Comparison of ENCODE assay signal across 8 mouse cellular contexts in the genomic region with DNA sequence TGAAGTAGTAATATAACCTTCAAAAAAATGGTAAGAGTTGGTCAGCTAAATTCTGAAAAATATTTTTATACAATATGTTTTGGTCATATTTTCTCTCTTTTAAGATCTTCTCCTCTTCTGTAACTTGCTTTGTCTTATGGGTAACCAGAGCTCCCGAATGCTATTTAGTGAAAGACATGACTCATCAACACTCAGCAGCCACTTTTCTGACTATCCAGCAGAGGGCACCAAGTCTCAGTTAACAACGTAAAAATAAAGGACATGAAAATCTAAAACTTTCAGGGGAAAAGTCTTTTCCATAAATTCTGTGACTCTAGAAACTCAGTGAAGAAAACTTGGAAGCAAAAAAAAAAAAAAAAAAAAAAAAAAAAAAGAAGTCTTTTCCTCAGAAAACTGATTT.
DNase-seq lines count a peak whose midpoint lies in the region; ATAC-seq and TF ChIP-seq lines count a peak whose summit lies in the region.

No protein-coding gene starts in this region.

- H3K36me3 ChIP-seq in hindbrain, embryonic 11.5 days (ENCODE audit: control insufficient read depth, insufficient read depth, low read length), result no peaks in the 10 kb centered on the region
- H3K36me3 ChIP-seq in hindbrain, embryonic 13.5 days, result no peaks in the 10 kb centered on the region
- H3K36me3 ChIP-seq in midbrain, embryonic 12.5 days, result no peaks in the 10 kb centered on the region
- no peaks in the 10 kb centered on the region for H3K36me3 ChIP-seq in midbrain, embryonic 13.5 days

- no peak overlapping the region for H3K27ac ChIP-seq in hindbrain, embryonic 11.5 days (ENCODE audit: low read depth, low read length)
- no peak overlapping the region for H3K27ac ChIP-seq in hindbrain, embryonic 13.5 days
- H3K27ac ChIP-seq in midbrain, embryonic 12.5 days (replicated peaks), result no peak overlapping the region
- no peak overlapping the region for H3K27ac ChIP-seq in midbrain, embryonic 13.5 days

- no peak overlapping the region for H3K4me2 ChIP-seq in hindbrain, embryonic 11.5 days (replicated peaks; ENCODE audit: low read depth, low read length)
- no peak overlapping the region for H3K4me2 ChIP-seq in hindbrain, embryonic 13.5 days
- H3K4me2 ChIP-seq in midbrain, embryonic 12.5 days (replicated peaks), result no peak overlapping the region
- H3K4me2 ChIP-seq in midbrain, embryonic 13.5 days (replicated peaks), result no peak overlapping the region

- WGBS in hindbrain, embryonic 11.5 days, result 10% methylated on average over 2 of the region's 2 CpGs
- 15% methylated on average over 2 of the region's 2 CpGs for WGBS in hindbrain, embryonic 13.5 days
- 16% methylated on average over 2 of the region's 2 CpGs for WGBS in midbrain, embryonic 12.5 days
- WGBS in midbrain, embryonic 13.5 days, result 17% methylated on average over 2 of the region's 2 CpGs

- no peak overlapping the region for H3K9ac ChIP-seq in hindbrain, embryonic 11.5 days (ENCODE audit: low read depth, low read length)
- no peak overlapping the region for H3K9ac ChIP-seq in hindbrain, embryonic 13.5 days
- no peak overlapping the region for H3K9ac ChIP-seq in midbrain, embryonic 12.5 days (replicated peaks)
- no peak overlapping the region for H3K9ac ChIP-seq in midbrain, embryonic 13.5 days (replicated peaks)

- H3K27me3 ChIP-seq in hindbrain, embryonic 11.5 days (ENCODE audit: control insufficient read depth, insufficient read depth, low read length), result no peaks in the 10 kb centered on the region
- no peaks in the 10 kb centered on the region for H3K27me3 ChIP-seq in hindbrain, embryonic 13.5 days
- H3K27me3 ChIP-seq in midbrain, embryonic 12.5 days, result no peaks in the 10 kb centered on the region
- H3K27me3 ChIP-seq in midbrain, embryonic 13.5 days, result no peaks in the 10 kb centered on the region

- no peaks in the 10 kb centered on the region for H3K9me3 ChIP-seq in hindbrain, embryonic 11.5 days (ENCODE audit: control insufficient read depth, low read length)
- no peaks in the 10 kb centered on the region for H3K9me3 ChIP-seq in hindbrain, embryonic 13.5 days
- H3K9me3 ChIP-seq in midbrain, embryonic 12.5 days, result no peaks in the 10 kb centered on the region
- no peaks in the 10 kb centered on the region for H3K9me3 ChIP-seq in midbrain, embryonic 13.5 days

- peak; percentile 56; the same call in 1 of the 2 replicates for TF ChIP-seq CTCF in brain, embryonic 14.5 days (IDR thresholded peaks at IDR 0.05; ENCODE audit: borderline replicate concordance, extremely low read depth, insufficient read depth, insufficient read length)

- TF ChIP-seq POLR2A in brain, embryonic 14.5 days (IDR thresholded peaks at IDR 0.05; ENCODE audit: borderline replicate concordance, extremely low read depth, insufficient read depth, insufficient read length, poor library complexity, severe bottlenecking), result no peak

- no peak overlapping the region for H3K4me3 ChIP-seq in hindbrain, embryonic 11.5 days (ENCODE audit: low read depth, low read length)
- H3K4me3 ChIP-seq in hindbrain, embryonic 13.5 days, result no peak overlapping the region
- no peak overlapping the region for H3K4me3 ChIP-seq in midbrain, embryonic 12.5 days
- no peak overlapping the region for H3K4me3 ChIP-seq in midbrain, embryonic 13.5 days (replicated peaks)

- H3K4me1 ChIP-seq in hindbrain, embryonic 11.5 days (replicated peaks; ENCODE audit: control insufficient read depth, insufficient read depth, low read length), result no peaks in the 10 kb centered on the region
- no peaks in the 10 kb centered on the region for H3K4me1 ChIP-seq in hindbrain, embryonic 13.5 days (replicated peaks)
- no peaks in the 10 kb centered on the region for H3K4me1 ChIP-seq in midbrain, embryonic 12.5 days
- no peaks in the 10 kb centered on the region for H3K4me1 ChIP-seq in midbrain, embryonic 13.5 days (replicated peaks)

- peak; percentile 71; the same call in 1 of the 2 replicates for ATAC-seq in hindbrain, embryonic 11.5 days (ENCODE audit: low FRiP score)
- ATAC-seq in hindbrain, embryonic 13.5 days (ENCODE audit: low FRiP score), result no peak
- peak; percentile 68; the same call in 1 of the 2 replicates for ATAC-seq in midbrain, embryonic 12.5 days (ENCODE audit: low FRiP score, low read depth)
- ATAC-seq in midbrain, embryonic 13.5 days, result no peak
- peak; percentile 93 for ATAC-seq in megakaryocyte progenitor cell, adult 5-6 weeks (replicated peaks; ENCODE audit: poor library complexity)

- peak; percentile 56 for DNase-seq in hindbrain, embryonic 11.5 days (ENCODE audit: low spot score)
- DNase-seq in brain, embryonic 14.5 days (ENCODE audit: low read depth), result peak; percentile 81
- no peak for DNase-seq in T-cell, adult 2 months (ENCODE audit: low spot score)
- no peak for DNase-seq in natural killer cell, adult 2 months (ENCODE audit: low spot score in 2 of 2)

Comparison
In these comparisons a context has a peak if more than half of its experiments do, and no peak if none do; other contexts are left out.
1. ATAC-seq: peak in hindbrain, embryonic 11.5 days (single experiment), midbrain, embryonic 12.5 days (single experiment) and megakaryocyte progenitor cell, adult 5-6 weeks (single experiment); none in hindbrain, embryonic 13.5 days (single experiment) and midbrain, embryonic 13.5 days (single experiment).
2. DNase-seq: peak in hindbrain, embryonic 11.5 days (single experiment) and brain, embryonic 14.5 days (single experiment); none in T-cell, adult 2 months (single experiment) and natural killer cell, adult 2 months (0 of 2).